Mouse (Mus musculus) skeletal muscle tissue, adult 2 months (tissue): ENCODE measurements around the gene Gm15517.

Experiments used
- DNase-seq: peaks from one replicate; pipeline ENCODE4 v3.0.0-alpha.2; 2012; ENCODE audit warnings: low read depth, low spot score

Gm15517 gene

GRCm38 (mm10) chr7:44309475-44310284, 48.4 kb downstream of the Gm15517 start, which contains the start of gene Shank1:
TSS of gene Shank1 (plus strand) at chr7:44310253.
- DNase-seq, result no peak

GRCm38 (mm10) chr7:44310285-44310877, 49.1 kb downstream of the Gm15517 start:
- DNase-seq, result no peak

DNA sequence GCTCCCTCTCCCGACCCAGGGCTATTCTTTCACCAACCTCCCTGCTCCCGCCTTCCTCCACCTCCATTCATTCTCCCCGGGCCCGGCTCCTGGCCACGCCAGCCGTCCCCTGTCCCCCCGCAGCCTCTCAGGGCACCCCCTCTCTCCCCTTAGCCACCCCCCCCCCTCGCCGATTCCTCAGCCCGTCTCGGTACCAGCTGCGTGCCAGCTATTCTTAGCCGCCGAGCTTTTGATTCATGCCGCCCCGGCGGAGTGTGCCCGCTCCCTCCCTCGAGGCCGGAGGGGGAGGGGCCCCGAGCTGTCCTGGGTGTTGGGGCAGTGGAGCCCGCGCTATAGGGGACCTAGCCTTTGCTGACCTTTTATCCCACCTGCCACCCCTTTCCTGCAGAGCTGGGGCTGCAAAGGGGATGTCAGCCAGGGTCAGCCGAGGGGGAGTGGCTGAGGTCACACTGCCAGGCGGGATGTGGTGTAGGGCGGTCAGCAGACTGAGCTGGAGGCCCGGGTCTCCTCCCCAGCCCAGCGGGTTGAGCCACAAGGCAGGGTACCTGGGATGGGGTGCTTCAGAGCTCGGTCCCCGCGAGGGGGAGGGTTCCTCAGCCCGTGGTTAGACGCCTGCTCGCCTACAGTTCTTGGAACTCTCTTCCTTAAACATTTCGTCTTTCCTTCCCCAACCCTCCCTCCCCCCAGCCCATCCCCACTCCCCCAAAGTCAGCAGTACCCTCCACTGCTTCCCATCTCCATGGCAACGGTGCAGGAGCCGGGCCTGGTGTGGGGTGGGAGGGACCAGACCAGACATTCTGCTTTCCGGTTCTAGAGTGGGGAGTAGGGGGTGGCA, 49.8 kb downstream of the Gm15517 start:
- no peak for DNase-seq
